Mouse (Mus musculus): ENCODE data around the gene Zfp503. TPM values are rescaled to one million over a fixed set of nuclear protein-coding genes. Genes with fewer than 3 reads are reported as not detected.

The Zfp503 gene
- polyA plus RNA-seq (2015; fragmentation: Nextera tagmentation; extraction: Ambion mirVana) = 12.7 and 12.9 TPM in 2 replicates

- Histone ChIP-seq H3K4me3 (replicated peaks) (peak within 1 kb of the TSS; percentile 85), H3K4me2 (peak within 1 kb of the TSS; percentile 80), H3K27me3 (replicated peaks) (peaks cover 20% of the 10 kb centered on the region), H3K9ac (replicated peaks) (peak within 1 kb of the TSS; percentile 50), H3K36me3 (no peaks in the 10 kb centered on the region), H3K9me3 (replicated peaks) (no peaks in the 10 kb centered on the region), H3K4me1 (peaks cover 75% of the 10 kb centered on the region), H3K27ac (replicated peaks) (peak within 1 kb of the TSS; percentile 97)
- WGBS = under 1% methylated on average over 35 of the region's 37 CpGs
- no peak for ATAC-seq (ENCODE audit: low FRiP score)
Measured at GRCm38 (mm10) chr14:21989291-21989913, at the start of gene Zfp503. TSS of gene Zfp503 (minus strand) at chr14:21989601.

DNA sequence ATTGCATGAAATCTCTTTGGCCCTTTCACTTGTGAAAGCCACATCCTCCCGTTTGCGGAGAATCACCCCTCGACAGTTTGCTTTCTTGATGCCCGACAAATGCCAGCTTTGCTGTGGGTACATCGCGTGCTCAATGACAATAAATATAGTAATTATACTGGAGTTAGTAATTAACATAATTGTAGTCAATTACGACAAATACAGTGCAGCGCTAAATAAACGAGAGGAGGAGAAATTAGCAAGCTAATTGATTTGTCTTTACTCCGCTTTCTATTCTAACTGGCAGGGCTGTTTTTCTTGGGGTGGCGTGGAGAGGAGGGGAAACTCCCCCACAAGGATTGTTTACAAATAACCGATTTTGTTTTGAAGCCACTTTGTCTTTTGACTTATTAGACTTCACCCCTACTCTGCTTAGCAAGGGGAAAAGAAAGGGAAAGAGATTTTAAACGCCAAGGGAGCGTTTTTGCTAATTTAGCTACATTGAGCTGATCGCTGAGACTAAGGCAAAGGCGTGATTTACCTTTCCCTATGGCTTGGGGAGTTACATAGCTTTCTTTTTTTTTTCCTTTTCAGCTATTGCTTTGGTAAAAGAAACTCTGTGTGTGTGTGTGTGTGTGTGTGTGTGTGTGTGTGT, 48.2 kb upstream of the Zfp503 start:
- Histone ChIP-seq H3K27ac (replicated peaks) (no peak overlapping the region), H3K4me1 (peaks cover 31% of the 10 kb centered on the region), H3K4me3 (replicated peaks) (no peak overlapping the region), H3K27me3 (replicated peaks) (peaks cover 8% of the 10 kb centered on the region; the same call in 1 of the 2 replicates), H3K4me2 (peak overlapping the region; percentile 42), H3K36me3 (no peaks in the 10 kb centered on the region), H3K9ac (replicated peaks) (0 out of 2 replicates have a peak overlapping the region, but pooled peaks have one; percentile 14), H3K9me3 (replicated peaks) (no peaks in the 10 kb centered on the region)
- 21% methylated on average over 16 of the region's 16 CpGs for WGBS
- no peak; the same call in 1 of the 2 replicates for ATAC-seq (ENCODE audit: low FRiP score)

- H3K27me3 ChIP-seq (replicated peaks) = peaks cover 8% of the 10 kb centered on the region; the same call in 1 of the 2 replicates
- H3K4me1 ChIP-seq = peaks cover 31% of the 10 kb centered on the region
- no peaks in the 10 kb centered on the region for H3K36me3 ChIP-seq
- no peak overlapping the region for H3K9ac ChIP-seq (replicated peaks)
- H3K4me2 ChIP-seq = peak overlapping the region; percentile 42
- no peak overlapping the region for H3K27ac ChIP-seq (replicated peaks)
- no peaks in the 10 kb centered on the region for H3K9me3 ChIP-seq (replicated peaks)
- 36% methylated on average over 12 of the region's 12 CpGs for WGBS
- no peak overlapping the region for H3K4me3 ChIP-seq (replicated peaks)
- ATAC-seq (ENCODE audit: low FRiP score) = no peak
Measured at GRCm38 (mm10) chr14:22036802-22037497, 47.5 kb upstream of the Zfp503 start.

GRCm38 (mm10) chr14:22036338-22036737, 46.9 kb upstream of the Zfp503 start:
- H3K4me2 ChIP-seq = no peak overlapping the region
- peaks cover 5% of the 10 kb centered on the region; the same call in 1 of the 2 replicates for H3K27me3 ChIP-seq (replicated peaks)
- no peaks in the 10 kb centered on the region for H3K36me3 ChIP-seq
- no peak overlapping the region for H3K4me3 ChIP-seq (replicated peaks)
- WGBS = 42% methylated on average over 6 of the region's 6 CpGs
- peaks cover 31% of the 10 kb centered on the region for H3K4me1 ChIP-seq
- H3K9ac ChIP-seq (replicated peaks) = no peak overlapping the region
- no peaks in the 10 kb centered on the region for H3K9me3 ChIP-seq (replicated peaks)
- ATAC-seq (ENCODE audit: low FRiP score) = no peak
- no peak overlapping the region for H3K27ac ChIP-seq (replicated peaks)

GRCm38 (mm10) chr14:22035900-22036299, 46.5 kb upstream of the Zfp503 start:
- Histone ChIP-seq H3K36me3 (no peaks in the 10 kb centered on the region), H3K9ac (replicated peaks) (no peak overlapping the region), H3K9me3 (replicated peaks) (no peaks in the 10 kb centered on the region), H3K27ac (replicated peaks) (no peak overlapping the region), H3K4me3 (replicated peaks) (no peak overlapping the region), H3K27me3 (replicated peaks) (peaks cover 4% of the 10 kb centered on the region; the same call in 1 of the 2 replicates), H3K4me1 (peaks cover 31% of the 10 kb centered on the region), H3K4me2 (no peak overlapping the region)
- 0 out of 2 replicates have a peak, but pooled peaks have one; percentile 21 for ATAC-seq (ENCODE audit: low FRiP score)
- WGBS = 28% methylated on average over 3 of the region's 3 CpGs

GRCm38 (mm10) chr14:22023533-22023932, 34.1 kb upstream of the Zfp503 start:
- Histone ChIP-seq H3K4me1 (peaks cover 18% of the 10 kb centered on the region), H3K4me3 (replicated peaks) (no peak overlapping the region), H3K9ac (replicated peaks) (no peak overlapping the region), H3K27me3 (replicated peaks) (peaks cover 5% of the 10 kb centered on the region; the same call in 1 of the 2 replicates), H3K9me3 (replicated peaks) (no peaks in the 10 kb centered on the region), H3K27ac (replicated peaks) (no peak overlapping the region), H3K36me3 (no peaks in the 10 kb centered on the region), H3K4me2 (no peak overlapping the region)
- ATAC-seq (ENCODE audit: low FRiP score) = no peak
- 81% methylated on average over 4 of the region's 4 CpGs for WGBS

DNA sequence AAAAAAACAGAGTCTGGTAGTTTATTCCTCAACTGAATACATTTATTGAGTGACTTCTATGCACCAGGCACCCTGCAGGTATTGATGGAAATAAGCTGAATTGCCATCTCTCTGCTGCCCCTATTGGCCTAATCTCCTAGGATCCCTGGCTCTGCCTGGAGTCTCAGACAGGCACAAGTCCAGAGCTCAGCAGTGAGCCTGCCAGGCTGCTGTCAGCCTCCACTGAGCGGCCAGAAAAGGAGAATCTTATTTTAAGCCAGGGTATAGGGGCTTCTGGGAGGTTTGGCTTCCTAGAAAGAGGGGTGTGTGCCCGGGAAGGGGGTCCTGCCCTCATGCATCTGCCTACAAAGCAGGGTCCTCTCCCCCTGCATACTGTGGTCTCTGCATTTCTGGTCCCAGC, 31.5 kb upstream of the Zfp503 start:
- peaks cover 18% of the 10 kb centered on the region for H3K4me1 ChIP-seq

DNA sequence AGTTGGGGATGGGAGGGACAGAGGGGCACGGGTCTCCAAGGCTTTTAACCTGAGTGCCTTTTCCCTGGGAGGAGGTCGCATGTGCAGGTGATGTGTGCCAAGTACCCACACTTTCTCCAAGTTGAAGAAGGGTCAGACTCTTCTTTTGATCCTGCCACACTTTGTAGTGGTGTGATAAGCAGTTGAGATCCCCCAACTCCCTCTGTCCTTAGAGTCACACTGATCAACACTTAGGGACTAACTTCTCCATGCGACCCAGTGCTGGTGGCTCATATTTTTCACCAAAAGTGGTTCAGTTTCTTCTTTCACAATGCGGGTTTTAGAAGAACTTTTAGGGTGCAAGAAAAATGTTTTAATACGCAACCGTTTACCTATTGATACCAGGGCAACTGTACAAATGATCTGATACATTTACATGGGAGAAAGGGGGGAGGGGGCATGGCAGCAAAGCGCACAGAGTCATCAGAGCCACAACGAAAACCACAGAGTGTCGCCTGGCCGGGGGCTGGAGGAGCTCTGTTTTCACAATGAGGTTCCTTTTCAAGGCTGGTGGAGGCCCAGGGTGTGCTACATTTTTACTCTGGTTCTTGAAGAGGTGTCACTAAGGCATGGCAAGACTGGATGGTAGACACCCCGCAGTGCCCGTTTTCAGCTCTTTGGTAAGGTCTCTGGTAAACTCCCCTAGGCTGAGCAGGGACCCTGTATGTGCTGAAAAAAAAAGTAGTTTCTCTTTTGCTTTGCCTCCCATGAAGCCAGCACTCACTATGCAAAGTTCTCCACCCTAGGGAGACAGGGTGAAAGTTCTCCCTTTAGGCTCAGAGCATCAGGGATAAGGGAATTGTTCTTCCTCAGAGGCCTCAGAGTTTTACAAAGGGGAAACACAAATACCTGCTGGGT, 30.8 kb upstream of the Zfp503 start:
- no peak for ATAC-seq (ENCODE audit: low FRiP score)
- no peaks in the 10 kb centered on the region for H3K9me3 ChIP-seq (replicated peaks)
- WGBS = 41% methylated on average over 12 of the region's 12 CpGs
- H3K27me3 ChIP-seq (replicated peaks) = peaks cover 16% of the 10 kb centered on the region; the same call in 1 of the 2 replicates
- peak overlapping the region; percentile 35 for H3K4me3 ChIP-seq (replicated peaks)
- H3K27ac ChIP-seq (replicated peaks) = no peak overlapping the region
- H3K36me3 ChIP-seq = no peaks in the 10 kb centered on the region
- peak overlapping the region; percentile 72 for H3K4me2 ChIP-seq
- peak overlapping the region; percentile 34; the same call in 1 of the 2 replicates for H3K9ac ChIP-seq (replicated peaks)
- H3K4me1 ChIP-seq = peaks cover 18% of the 10 kb centered on the region

More for the DNA sequence above, 31.5 kb upstream of the Zfp503 start:
- 19% methylated on average over 2 of the region's 2 CpGs for WGBS
- no peaks in the 10 kb centered on the region for H3K36me3 ChIP-seq
- no peak for ATAC-seq (ENCODE audit: low FRiP score)
- H3K27ac ChIP-seq (replicated peaks) = no peak overlapping the region
- H3K4me3 ChIP-seq (replicated peaks) = no peak overlapping the region
- no peaks in the 10 kb centered on the region for H3K9me3 ChIP-seq (replicated peaks)
- peaks cover 16% of the 10 kb centered on the region; the same call in 1 of the 2 replicates for H3K27me3 ChIP-seq (replicated peaks)
- H3K4me2 ChIP-seq = no peak overlapping the region
- H3K9ac ChIP-seq (replicated peaks) = no peak overlapping the region

DNA sequence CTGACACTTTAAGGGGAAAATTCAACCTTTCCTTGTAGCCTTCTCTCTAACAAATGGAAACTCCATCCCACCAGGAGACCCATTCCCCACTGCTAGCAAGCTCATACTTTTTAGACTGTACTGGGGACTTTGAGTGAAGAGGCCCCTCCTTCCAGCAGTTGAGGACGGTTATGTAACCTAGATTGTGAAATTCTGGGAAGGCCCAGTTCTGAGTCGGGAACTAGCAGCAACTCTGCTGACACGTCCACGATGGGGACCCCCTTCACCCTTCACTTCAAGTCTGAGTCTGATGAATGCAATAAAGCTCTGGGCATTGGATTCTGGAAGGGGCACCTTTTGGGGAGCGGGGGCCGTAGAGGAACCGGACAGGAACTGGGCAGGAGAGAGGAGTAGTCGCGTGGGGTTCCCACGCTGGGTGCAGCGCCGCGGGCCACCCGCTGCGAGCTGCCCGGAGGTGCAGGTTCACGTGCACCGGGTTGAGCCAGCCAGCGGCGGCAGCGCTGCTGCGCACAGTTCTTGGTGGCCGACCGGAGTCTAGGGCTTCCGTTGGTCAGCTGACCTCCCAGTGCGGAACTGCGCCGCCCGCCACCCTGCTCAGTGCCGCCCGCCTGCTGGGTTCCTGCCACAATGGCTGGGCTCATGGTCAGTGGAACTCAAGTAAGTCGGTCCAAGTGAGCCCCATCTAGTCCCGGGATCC, 30.0 kb upstream of the Zfp503 start, which contains the start of gene Lrmda:
Gene Lrmda, plus strand, starts transcription at position 461 of the 697 bp plus-strand sequence.
- Histone ChIP-seq H3K9me3 (replicated peaks) (no peaks in the 10 kb centered on the region), H3K4me2 (peak within 1 kb of the TSS; percentile 72), H3K4me3 (replicated peaks) (peak within 1 kb of the TSS; percentile 35), H3K4me1 (peaks cover 18% of the 10 kb centered on the region), H3K27ac (replicated peaks) (no peak within 1 kb of the TSS), H3K36me3 (no peaks in the 10 kb centered on the region), H3K9ac (replicated peaks) (peak within 1 kb of the TSS; percentile 34; the same call in 1 of the 2 replicates), H3K27me3 (replicated peaks) (peaks cover 16% of the 10 kb centered on the region; the same call in 1 of the 2 replicates)
- WGBS = 4% methylated on average over 33 of the region's 33 CpGs
- ATAC-seq (ENCODE audit: low FRiP score) = no peak

DNA sequence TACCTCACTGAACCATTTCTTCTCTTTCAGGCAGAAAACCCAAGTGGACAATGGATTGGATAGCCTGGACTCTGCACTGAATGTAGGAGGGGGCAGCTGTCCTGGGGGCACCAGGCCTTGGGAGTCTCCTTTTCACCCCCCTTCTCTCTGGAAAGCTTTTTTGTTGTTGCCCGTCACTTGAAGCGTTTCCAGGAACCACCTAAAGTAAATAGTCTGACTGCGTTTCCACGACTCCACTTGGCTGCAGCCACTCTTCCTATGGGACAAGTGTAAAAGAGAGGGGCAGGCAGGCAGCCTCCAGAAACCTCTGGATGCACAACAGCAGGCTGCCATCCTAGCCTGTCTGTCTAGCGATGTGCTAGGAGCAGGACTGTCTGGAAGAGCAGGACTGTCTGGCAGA, 27.6 kb upstream of the Zfp503 start:
- Histone ChIP-seq H3K9me3 (replicated peaks) (no peaks in the 10 kb centered on the region), H3K36me3 (no peaks in the 10 kb centered on the region), H3K27me3 (replicated peaks) (peaks cover 16% of the 10 kb centered on the region; the same call in 1 of the 2 replicates), H3K9ac (replicated peaks) (no peak overlapping the region), H3K4me3 (replicated peaks) (no peak overlapping the region), H3K4me2 (no peak overlapping the region), H3K27ac (replicated peaks) (no peak overlapping the region), H3K4me1 (peaks cover 18% of the 10 kb centered on the region)
- ATAC-seq (ENCODE audit: low FRiP score) = no peak
- 53% methylated on average over 5 of the region's 5 CpGs for WGBS
